Mouse (Mus musculus) left cerebral cortex, adult 11 months (tissue): ENCODE data around the gene Aqp6.

Source experiments
- DNase-seq: peaks from one replicate; pipeline ENCODE4 v3.0.0; 2022; ENCODE audit warnings: low spot score

The Aqp6 gene

DNA sequence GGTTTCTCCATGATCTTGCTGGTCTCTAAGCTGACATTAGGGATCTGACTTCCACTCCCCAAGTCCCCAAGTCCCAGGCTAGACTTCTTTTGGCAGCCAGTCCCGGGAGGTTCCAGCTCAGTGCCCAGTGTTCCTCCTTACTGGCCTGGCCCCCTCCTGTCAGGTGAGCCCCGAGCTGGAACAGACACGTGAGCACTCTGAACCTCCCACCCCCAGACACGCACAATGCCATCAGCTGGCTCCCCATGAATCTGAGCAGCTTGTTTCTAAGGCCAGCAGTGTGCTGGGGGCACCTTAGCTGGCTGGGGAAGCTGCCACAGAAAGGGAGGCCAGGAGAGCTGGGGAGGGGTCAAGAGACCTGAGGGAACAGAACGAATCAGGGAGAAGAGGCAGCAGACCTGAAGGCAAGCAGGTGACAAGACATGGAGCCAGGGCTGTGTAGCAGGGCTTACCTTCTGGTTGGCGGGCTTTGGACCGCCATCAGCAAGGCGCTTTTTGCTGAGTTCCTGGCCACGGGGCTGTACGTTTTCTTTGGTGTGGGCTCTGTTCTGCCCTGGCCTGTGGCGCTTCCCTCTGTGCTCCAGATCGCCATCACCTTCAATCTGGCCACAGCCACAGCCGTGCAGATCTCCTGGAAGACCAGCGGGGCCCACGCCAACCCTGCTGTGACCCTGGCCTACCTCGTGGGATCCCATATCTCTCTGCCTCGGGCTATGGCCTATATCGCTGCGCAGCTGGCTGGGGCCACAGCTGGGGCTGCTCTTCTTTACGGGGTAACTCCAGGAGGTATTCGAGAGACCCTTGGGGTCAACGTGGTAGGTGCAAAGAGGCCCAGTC is at the start of gene Aqp6:
Gene Aqp6 (plus strand): TSS at position 415 of the 837 bp plus-strand sequence.
- no peak for DNase-seq

DNA sequence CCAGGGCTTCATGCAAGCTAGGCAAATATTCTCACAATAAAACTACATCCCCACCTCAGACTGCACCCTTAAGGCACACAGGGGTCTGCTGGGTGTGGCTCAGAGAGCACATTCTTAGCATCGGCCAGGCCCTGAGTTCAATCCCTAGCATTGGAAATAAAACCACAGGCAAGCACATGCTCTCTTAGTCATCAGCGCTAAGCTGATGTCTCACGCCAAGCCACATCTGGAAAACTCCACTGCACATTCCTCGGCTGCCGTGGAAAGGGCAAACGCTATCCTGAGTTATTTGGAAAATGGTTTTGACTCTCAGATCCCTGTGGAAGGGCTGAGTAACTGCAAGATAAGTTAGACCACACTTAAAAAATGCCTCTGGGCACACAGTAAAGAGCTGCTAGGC is 47.4 kb upstream of the Aqp6 start:
- DNase-seq, result no peak

DNA sequence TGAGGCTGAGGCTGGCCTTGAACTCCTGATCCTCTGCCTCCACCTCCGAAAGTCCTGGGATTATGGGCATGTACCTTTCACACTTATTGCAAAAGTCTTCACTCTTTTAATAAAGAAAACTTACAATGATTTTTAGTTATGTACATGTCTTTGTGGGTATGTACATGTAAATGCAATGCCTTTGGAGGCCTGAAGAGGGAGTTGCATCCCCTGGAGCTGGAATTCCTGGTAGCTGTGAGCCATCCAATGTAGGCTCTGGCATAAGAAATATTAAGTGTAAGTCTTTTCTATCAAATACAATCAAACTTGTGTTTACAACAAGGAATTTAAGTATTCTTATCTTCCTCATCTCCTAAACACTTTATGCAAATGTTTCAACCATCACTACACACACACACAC is 42.3 kb upstream of the Aqp6 start:
- DNase-seq, result no peak

DNA sequence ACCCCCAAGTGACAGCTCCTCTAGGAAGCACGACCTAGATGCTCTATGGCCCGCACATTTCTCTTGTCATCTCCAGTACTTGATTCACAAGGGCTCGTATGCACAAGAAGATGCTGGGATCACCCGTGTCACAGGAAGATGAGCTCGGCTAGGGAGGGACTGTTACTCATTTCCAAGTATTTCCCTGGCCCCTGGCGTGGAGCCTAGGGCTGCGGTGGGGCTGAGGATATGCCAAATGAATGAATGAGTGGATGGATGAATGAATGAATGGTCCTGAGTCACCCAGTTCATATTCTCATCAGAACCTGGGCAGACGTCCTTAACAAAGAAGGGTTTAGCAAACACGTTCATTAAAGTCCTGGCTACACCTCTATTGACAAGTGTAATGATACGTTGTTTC is 41.0 kb upstream of the Aqp6 start:
- no peak for DNase-seq

DNA sequence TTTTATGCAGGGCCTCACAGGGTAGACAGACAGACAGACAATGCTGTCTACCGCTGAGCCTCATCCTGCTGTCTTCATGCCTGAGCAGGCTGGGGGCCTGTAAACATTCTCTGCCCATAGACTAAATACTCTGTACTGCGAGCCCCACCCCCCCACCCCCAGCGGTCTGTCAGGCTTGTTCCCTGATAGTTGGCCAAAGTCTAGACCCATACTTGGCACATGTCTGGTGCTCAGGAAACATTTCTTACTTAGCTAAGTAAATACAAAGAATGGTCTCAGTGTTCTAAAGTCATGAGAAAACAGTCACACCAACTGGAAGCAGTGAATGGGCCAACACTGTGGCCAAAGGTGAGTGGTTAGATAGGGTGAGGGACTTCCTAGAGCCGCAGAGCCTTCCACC is 33.8 kb upstream of the Aqp6 start:
- no peak for DNase-seq

DNA sequence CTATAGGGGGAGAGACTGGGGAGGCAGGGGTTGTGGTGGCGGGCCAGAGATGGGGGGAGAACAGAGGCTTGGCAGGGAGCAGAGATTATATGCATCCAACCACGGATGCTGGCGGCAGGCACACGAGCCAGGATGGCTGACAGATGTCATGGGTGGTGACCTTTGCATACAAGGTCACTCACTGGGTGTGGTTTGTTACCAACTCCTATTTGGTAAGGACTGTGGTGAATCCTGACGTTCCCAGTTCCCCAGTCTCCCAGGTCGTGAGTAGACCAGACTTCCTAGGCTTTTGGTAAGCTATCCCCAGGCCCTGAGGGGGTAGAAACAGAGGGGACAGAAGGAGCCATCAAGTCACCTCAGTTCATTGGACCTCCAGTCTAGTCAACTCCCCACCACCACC is 32.5 kb upstream of the Aqp6 start:
- no peak for DNase-seq

DNA sequence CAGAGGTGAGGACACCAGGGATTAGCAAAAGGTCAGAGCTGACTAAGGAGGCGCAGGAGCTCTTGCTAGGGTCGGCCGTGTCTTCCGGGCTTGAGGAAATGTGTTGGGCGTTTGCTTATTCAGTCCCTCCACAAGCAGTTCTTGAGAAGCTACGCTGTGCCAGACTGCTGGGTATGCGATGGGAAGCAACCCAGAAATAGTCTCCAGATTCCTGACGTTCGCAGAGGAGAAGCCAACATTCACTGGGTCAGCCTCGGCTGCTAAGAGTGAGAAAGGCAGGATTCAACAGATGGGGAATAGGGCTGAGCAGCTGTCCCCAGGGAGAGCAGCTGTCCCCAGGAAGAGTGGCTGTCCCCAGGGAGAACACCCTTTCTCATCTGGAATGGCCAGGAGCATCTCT is 32.1 kb upstream of the Aqp6 start:
- DNase-seq, result no peak

DNA sequence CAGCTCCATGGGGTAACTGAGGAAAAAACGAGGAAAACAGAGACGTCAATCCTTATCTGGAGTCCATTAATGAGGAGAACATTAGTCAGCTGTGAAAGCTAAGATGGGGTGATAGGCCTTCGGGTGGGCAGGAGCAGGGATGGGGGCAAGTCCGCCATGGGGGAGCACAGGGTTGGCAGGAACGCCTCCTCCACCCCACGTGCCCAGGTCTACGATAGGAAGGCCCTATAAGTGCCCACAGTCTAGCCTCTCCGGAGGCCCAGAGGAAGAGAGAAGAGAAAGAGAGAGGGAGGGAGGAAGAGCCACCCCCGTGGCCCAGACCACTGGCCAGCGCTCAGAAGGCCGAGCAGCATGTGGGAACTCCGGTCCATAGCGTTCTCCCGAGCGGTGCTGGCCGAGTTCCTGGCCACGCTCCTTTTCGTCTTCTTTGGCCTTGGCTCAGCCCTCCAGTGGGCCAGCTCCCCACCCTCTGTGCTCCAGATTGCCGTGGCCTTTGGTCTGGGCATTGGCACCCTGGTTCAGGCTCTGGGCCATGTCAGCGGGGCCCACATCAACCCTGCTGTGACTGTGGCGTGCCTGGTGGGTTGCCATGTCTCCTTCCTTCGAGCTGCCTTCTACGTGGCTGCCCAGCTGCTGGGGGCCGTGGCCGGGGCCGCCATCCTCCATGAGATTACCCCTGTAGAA is 22.3 kb upstream of the Aqp6 start, which contains the start of gene Aqp2:
Gene Aqp2 (plus strand): TSS at position 254 of the 684 bp plus-strand sequence.
- DNase-seq, result no peak

DNA sequence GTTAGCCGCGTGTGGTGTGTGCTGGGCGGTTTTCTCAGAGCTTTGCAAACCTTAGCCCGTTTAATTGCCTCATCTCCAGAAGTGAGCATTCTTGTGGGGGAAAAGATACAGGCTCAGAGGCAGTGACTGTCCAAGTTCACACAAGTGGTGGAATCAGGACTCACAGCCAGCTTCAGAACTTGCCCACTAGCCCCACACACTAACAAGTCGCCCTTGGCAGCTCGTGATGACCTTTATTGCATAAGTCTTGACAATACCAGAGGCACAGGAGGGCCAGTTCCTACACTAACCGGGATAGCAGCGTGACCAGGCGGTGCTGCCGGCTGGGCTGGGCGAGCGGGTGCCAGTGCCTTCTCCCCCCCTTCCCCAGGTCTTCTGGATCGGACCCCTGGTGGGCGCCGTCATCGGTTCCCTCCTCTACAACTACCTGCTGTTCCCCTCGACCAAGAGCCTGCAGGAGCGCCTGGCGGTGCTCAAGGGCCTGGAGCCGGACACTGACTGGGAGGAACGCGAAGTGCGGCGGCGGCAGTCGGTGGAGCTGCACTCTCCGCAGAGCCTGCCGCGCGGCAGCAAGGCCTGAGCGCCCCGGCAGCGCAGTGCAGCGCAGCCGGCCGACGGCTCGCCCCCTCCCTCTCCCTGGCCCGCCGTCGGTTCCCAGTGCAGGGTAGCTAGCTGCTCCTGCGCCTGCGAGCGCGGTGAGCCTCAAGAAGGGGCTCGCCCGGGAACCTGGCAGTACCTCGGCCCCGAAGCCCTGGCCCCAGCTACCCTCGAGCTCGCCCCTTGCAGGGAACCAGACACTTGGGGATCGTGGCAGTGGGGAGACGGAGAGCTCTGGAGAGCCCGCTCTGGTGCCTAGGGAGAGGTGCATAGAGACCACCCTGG is 17.5 kb upstream of the Aqp6 start:
- DNase-seq, result no peak

DNA sequence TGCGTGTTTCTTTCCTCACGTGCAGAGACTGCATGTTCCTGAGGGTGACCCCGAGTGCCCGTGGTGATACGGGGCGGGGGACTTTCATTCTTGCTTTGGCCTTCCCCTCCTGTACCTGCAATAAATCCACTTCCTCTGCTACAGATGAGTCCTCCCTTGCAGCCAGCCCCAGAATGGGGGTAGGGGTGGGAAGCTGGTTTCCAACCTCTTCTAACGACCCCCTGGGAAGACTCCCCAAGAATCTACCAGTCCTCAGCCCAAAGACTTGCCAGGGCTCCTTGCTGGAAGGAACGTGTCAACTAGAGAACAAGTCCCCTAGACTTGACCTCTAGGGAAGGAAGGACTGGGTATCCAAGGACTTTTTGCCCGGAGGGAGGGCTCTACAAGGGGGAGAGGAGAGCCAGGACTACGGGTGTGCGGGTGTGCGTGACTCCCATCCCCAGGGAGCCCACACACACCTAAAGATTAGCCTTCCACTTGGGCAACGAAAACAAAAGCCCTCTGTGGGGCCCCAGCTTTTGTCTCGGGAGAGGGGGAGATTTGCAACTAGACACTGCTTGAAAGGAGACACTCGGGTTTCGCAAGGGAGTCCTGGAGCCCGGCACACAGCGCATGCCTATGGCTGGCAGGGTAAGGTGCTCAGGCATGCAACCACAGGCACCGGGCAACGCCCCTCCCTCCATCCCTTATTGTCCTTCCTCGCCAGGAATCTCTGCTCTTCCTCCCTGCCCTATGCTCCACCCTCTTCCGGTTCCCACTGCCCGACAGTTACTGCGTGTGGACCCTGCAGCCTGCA is 16.6 kb upstream of the Aqp6 start:
- DNase-seq, result no peak

DNA sequence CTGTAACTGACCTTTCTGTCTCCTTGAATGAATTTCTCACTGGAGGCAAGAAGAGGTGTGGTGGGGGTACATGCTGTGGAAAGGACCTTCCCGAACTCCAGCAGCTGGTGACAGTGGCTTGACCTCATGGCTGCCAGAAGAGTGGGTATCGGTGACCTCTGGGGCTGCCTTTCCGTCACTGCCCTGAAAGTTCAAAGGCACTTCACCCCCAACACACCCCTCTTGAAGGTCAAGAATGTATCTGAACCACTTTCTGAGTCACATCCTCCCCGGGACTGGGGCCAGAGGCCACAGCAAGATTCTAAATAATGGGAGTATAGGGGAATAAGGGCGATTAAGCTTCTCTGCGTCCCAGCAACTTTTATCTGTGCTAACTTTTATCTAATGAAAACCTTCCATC is 15.5 kb upstream of the Aqp6 start:
- no peak for DNase-seq

DNA sequence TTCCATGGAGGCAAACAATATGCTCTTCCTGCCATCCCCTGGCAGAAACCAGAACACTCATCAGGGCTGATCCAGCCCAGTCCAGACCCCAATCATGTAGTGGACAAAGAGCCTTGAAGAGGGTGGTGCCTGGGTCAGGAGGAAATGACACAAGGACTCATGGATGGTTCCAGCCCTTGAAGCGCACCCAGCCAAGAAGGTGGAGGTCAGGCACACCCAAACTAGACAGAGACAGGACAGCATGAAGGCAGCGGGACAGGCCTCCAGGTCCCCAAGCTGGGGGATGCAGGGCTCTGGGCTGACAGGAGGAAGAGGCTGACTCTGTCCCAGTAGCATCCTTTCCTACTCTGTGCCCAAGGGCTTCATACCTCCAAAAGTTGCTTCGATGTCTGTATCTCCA is 14.7 kb upstream of the Aqp6 start:
- no peak for DNase-seq

DNA sequence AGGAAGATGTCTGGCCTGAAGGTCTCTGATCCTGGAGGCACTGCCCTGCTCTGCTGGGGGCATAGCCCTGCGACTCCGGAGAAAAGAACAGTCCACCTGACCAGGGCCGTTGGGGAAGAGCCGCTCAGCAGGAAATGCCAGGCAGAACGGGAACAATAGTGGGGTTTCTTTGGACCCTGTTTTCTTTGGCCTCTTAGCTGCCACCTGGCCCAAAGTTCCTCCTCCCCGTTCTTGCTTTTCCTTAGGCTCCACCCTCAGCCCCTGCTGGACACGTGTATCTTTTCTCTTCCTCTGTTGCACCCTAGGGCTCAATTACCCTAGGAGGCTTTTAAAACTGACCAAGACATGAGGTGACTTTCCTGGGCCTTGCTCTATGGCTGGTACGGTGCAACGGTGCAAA is 12.0 kb upstream of the Aqp6 start:
- no peak for DNase-seq

DNA sequence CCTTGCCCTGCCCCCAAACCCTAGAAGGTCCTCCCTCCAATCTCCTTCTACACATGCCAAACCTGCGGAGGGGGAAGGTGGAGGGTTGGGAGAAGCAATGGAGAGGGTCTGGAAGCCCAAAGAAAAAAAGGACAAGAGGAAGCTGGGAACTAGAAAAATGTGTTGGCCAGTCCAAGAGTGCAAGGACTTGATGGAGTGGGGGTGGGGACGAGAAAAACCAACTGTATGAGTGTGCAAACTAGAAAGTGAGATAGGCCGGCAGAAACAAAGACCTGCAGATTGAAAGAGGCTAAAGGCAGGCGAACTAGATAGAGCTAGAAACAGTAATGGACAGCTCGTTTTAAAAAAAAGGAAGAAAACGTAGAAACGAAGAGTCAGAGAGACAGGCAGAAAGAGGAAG is 11.5 kb upstream of the Aqp6 start:
- DNase-seq, result no peak

DNA sequence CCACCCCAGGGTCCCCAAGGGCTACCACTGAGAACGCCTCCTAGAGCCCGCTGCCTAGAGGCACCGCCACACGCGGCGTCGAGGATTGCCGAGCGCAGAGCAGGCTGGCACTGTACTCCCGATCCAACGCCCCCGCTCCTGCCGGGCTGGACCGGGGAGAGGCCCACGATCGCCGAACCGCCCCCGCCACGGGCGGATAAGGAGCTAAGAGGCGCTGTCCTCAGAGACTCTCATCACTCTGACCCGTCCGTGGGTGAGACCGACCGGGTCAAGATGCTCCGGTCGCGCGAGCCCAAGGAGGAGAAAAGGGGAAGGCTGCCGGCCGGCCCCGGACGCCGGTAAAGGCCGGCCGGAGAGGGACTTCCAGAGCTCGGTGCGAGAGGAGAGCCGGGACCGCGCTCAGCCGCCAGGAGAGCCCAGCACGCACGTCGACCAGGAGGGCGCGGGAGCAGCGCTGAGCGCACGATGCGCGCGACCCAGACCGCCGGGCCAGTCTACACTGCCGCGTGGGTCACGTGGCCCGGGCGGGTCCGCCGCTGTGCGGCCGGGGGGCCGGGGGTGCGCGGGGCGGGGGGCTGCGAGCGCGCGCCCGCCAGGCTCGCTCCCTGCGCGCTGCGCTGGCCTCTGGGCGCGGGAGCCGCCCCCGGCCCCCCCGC is 10.6 kb upstream of the Aqp6 start, which contains the start of gene Aqp5:
Gene Aqp5 (plus strand): TSS at position 354 of the 656 bp plus-strand sequence.
- no peak for DNase-seq

DNA sequence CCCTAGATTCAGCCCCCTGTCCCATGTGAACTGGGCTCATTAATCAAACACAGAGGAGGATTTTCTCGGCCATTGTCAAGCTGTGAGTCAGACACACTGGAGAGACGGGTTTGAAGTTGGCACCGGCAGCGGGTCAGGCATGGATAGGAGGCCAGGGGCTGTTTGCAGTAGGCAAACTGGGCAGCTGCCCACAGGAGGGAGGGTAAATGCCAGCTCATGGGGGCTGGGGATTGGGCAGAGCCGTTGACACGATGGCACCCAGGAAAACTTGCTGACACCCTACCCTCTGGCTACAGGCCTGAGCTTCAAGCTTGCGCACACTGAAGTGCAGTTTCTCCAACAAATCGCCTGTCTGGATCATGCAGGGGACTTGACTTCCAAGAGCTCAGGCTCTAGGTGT is 9.0 kb upstream of the Aqp6 start:
- DNase-seq, result no peak

DNA sequence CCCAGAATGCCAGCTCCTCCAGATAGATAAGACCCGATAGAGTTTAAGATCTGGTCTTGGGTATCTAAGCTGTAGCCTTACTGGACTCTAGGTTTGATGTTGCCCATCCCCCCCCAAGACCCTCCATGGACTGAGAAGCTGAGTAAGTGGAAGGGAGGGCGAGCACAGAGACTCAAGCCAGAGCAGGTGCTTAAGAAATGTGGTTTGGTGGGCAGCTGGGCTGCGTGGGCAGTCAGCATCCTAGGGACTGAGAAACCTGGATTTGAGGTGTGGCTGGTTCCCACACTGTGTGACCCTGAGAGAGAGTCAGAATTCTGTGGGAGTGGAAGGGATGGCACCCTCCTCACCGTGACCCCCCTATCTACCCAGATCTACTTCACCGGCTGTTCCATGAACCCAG is 8.3 kb upstream of the Aqp6 start:
- DNase-seq, result no peak

DNA sequence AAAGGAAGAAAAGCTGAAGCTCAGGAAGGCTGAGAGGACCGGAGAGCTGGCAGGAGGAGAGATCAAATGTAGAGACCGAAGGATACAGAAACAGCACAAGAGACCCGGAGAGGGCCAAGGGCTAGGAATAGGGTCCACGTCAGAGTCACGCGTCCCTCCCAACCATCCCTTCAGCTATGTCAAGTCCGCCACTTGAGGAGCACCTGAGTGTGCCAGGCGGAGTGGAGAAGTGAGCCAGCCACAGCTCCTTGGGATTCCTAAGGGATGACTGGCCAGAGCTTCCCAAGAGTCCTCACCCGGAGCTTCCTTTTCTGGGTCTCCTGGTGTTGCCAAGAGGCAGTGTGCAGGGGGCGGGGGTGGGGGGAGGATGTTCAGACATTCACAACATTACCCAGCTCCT is 6.2 kb upstream of the Aqp6 start:
- DNase-seq, result no peak

DNA sequence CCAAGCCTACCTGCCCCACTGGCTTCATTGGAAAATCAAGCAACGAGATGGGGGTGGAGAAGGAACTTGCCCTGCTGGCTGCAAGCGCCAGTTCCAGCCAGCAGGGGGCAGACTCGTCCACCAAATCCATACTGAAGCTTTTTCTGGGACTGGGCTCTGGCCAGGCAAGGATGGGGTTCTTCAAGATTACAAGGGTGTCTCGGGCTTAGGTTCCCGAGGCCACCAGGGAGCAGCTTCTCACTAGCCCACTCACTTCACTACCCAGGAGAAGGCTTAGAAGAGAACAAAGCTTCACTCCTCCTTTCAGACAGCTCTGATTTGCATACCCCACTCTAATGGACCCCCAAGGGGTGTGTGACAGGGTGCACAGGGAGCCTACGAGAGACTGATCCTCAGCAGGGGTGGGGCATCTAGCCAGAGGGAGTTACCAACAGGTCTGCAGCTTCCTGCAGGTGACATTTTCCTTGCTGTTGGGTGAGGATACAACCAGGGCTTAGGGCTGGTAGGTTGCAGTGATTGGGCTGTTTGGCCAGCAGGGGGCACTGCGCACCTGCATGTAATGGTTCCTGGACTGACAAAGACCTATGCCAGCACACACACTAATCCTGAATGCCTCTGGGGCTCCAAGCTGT is 5.0 kb upstream of the Aqp6 start:
- DNase-seq, result peak; percentile 84

DNA sequence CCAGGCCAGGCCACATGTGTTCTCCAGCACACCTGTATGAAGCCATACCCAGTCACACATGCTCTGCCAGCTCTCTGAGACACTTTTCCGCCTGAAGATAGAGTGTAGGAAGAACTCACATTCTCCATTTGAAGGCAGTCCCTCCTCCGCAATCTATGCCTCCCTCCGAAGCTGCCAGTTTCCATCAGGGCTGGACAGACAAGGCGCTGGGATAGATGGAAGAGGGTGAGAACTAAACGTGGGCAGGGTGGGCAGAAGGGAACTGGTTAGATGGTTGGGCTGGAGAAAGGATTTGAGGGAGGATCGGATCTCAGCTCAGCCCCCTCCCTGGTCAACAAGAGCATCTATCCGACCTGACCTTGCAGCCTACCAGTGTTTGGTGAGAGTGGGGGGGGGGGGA is 4.4 kb upstream of the Aqp6 start:
- DNase-seq, result no peak

DNA sequence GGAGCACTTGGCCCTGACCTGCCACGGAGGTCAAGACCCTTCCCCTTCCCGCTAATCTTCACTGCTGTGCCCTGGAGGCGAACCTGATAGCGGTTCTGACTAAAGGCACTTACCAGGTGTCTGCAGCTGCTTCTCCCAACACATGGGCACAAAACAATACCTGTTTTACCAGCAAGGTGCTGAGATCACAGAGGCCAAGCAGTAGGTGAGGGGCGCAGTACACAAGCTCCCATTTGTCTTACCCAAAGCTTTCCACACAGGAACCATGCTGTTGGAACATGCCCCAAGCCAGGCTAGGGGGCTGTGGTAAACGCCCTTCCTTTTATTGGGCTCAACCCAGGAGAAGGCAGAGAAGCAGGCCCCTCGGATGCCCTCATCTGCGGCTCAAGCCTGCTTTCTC is 3.6 kb upstream of the Aqp6 start:
- no peak for DNase-seq
